Mouse (Mus musculus) midbrain, postnatal 0 days (tissue): ENCODE measurements around the gene Ptpn1. TPM values are rescaled to one million over a fixed set of nuclear protein-coding genes. Genes with fewer than 3 reads are reported as not detected.
A peak's percentile ranks its signal among the peaks of the same experiment; 100 is the strongest.

Experiments used
- ATAC-seq: fragments of 200-750 bp; cut with Nextera tagmentation; 2 replicates; pipeline ENCODE4 v1.8.0; 2017; ENCODE audit warnings: moderate number of reproducible peaks, mild to moderate bottlenecking, moderate TSS enrichment, moderate library complexity; ENCODE audit not compliant: low FRiP score
- DNase-seq: peaks from one replicate; pipeline ENCODE4 v3.0.0-alpha.2; 2015; ENCODE audit warnings: low spot score
- H3K27ac ChIP-seq: fragments of 300-500 bp; sonication (generic); 2 replicates; pipeline ENCODE4 v1.5.1; 2014; ENCODE audit warnings: low read depth, mild to moderate bottlenecking, low read length, mixed read lengths
- H3K27me3 ChIP-seq: fragments of 300-500 bp; sonication (generic); 2 replicates; pipeline ENCODE4 v1.6.1; 2014; ENCODE audit warnings: low read length, control low read depth, mixed read lengths; ENCODE audit not compliant: insufficient read depth
- H3K36me3 ChIP-seq: fragments of 300-500 bp; sonication (generic); 2 replicates; pipeline ENCODE4 v1.6.1; 2014; ENCODE audit warnings: low read length, control low read depth, mixed read lengths; ENCODE audit not compliant: insufficient read depth
- H3K4me1 ChIP-seq: fragments of 300-500 bp; sonication (generic); 2 replicates; pipeline ENCODE4 v1.6.1; 2014; ENCODE audit warnings: mild to moderate bottlenecking, control low read depth, antibody characterized with exemption, low read length, mixed read lengths; ENCODE audit not compliant: insufficient read depth
- H3K4me2 ChIP-seq: fragments of 300-500 bp; sonication (generic); 2 replicates; pipeline ENCODE4 v1.6.1; 2014; ENCODE audit warnings: low read depth, mild to moderate bottlenecking, low read length, mixed read lengths; ENCODE audit not compliant: poor library complexity, severe bottlenecking
- H3K4me3 ChIP-seq: fragments of 300-500 bp; sonication (generic); 2 replicates; pipeline ENCODE4 v1.5.1; 2014; ENCODE audit warnings: low read depth, mild to moderate bottlenecking, low read length, moderate library complexity
- H3K9ac ChIP-seq: fragments of 300-500 bp; sonication (generic); replicated peaks from 2 replicates; pipeline ENCODE4 v1.6.1; 2014; ENCODE audit warnings: mild to moderate bottlenecking, low read length, moderate library complexity, mixed read lengths; ENCODE audit not compliant: poor library complexity, severe bottlenecking
- H3K9me3 ChIP-seq: fragments of 300-500 bp; sonication (generic); 2 replicates; pipeline ENCODE4 v1.6.1; 2016; ENCODE audit warnings: low read length, control low read depth
- CTCF ChIP-seq: IDR thresholded peaks from 2 replicates; pipeline ENCODE4 v1.5.1; 2016; ENCODE audit warnings: antibody characterized with exemption, mild to moderate bottlenecking
- WGBS: fragments of 180-500 bp; shearing (Covaris S2); extraction: QIAGEN DNeasy Blood & Tissue Kit; methylation state at CpG from one replicate; pipeline ENCODE4 v1.1.7; 2014; 5-methylcytosine and 5-hydroxymethylcytosine counted together
- polyA plus RNA-seq: library from polyadenylated mRNA; unstranded; fragments of >200 nt; fragmentation: Nextera tagmentation; extraction: Ambion mirVana; gene quantifications from 2 replicates; pipeline ENCODE4 v1.2.1, GENCODE M21; 2015
- total RNA-seq: library from RNA; depleted of rRNA; stranded (reverse); fragments of >200 nt; gene quantifications from 2 replicates; pipeline ENCODE4 v1.2.3, GENCODE M21; 2014

The Ptpn1 gene
- total and polyA plus RNA-seq, 2 experiments from 2014 or later: 42.7 to 59.1 TPM

- 14% methylated on average over 9 of the region's 9 CpGs for WGBS
- Histone ChIP-seq H3K9ac (no peak overlapping the region), H3K27ac (no peak overlapping the region), H3K27me3 (peaks cover 2% of the 10 kb centered on the region; the same call in 1 of the 2 replicates), H3K4me2 (no peak overlapping the region), H3K9me3 (no peaks in the 10 kb centered on the region), H3K4me1 (no peaks in the 10 kb centered on the region), H3K36me3 (no peaks in the 10 kb centered on the region), H3K4me3 (no peak overlapping the region)
- ATAC-seq (no peak), DNase-seq (peak; percentile 24)
- TF ChIP-seq CTCF: peak; percentile 67
These were observed 39.9 kb upstream of the Ptpn1 start for GRCm38 (mm10) chr2:167891908-167892307.

GRCm38 (mm10) chr2:167893680-167894079 lies 38.2 kb upstream of the Ptpn1 start:
- Histone ChIP-seq H3K36me3 (no peaks in the 10 kb centered on the region), H3K27me3 (peaks cover 4% of the 10 kb centered on the region; the same call in 1 of the 2 replicates), H3K4me3 (no peak overlapping the region), H3K4me1 (no peaks in the 10 kb centered on the region), H3K9me3 (no peaks in the 10 kb centered on the region), H3K4me2 (no peak overlapping the region), H3K27ac (no peak overlapping the region), H3K9ac (no peak overlapping the region)
- TF ChIP-seq CTCF: no peak
- DNase-seq (no peak), ATAC-seq (no peak)
- 61% methylated on average over 10 of the region's 10 CpGs for WGBS

DNA sequence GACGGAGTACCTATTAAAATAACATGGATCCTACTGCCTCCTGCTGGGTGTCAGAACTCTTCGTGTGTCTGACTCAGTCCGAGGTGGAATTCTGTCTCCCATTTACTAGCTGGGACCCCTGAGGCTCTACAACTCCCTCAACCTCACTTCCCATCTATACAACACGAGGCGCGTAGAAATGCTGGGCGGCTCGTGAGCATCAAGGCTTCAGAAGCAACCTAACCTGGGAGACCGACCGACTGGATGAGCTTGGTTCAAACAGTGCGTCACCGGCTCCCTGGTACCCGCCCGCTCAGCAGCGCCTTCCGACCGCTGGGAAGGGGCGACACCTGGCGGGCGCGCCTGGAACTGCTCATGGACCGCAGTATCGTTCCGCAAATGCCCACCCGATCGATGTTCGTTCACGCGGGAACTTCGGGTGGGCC lies 36.9 kb upstream of the Ptpn1 start:
- H3K27ac ChIP-seq: no peak overlapping the region
- peak; percentile 78 for DNase-seq
- peak; percentile 77 for ATAC-seq
- H3K4me1 ChIP-seq: no peaks in the 10 kb centered on the region
- peak overlapping the region; percentile 33 for H3K4me2 ChIP-seq
- no peaks in the 10 kb centered on the region for H3K36me3 ChIP-seq
- no peak overlapping the region for H3K9ac ChIP-seq
- peaks cover 4% of the 10 kb centered on the region; the same call in 1 of the 2 replicates for H3K27me3 ChIP-seq
- peak; percentile 98 for TF ChIP-seq CTCF
- no peak overlapping the region for H3K4me3 ChIP-seq
- H3K9me3 ChIP-seq: no peaks in the 10 kb centered on the region
- WGBS: under 1% methylated on average over 30 of the region's 30 CpGs

GRCm38 (mm10) chr2:167897896-167898295 lies 34.0 kb upstream of the Ptpn1 start:
- DNase-seq: no peak
- no peak overlapping the region for H3K27ac ChIP-seq
- ATAC-seq: no peak
- H3K27me3 ChIP-seq: peaks cover 4% of the 10 kb centered on the region; the same call in 1 of the 2 replicates
- no peak overlapping the region for H3K9ac ChIP-seq
- H3K4me2 ChIP-seq: no peak overlapping the region
- no peaks in the 10 kb centered on the region for H3K36me3 ChIP-seq
- WGBS: 73% methylated on average over 8 of the region's 8 CpGs
- no peaks in the 10 kb centered on the region for H3K4me1 ChIP-seq
- H3K9me3 ChIP-seq: no peaks in the 10 kb centered on the region
- H3K4me3 ChIP-seq: no peak overlapping the region
- TF ChIP-seq CTCF: no peak

DNA sequence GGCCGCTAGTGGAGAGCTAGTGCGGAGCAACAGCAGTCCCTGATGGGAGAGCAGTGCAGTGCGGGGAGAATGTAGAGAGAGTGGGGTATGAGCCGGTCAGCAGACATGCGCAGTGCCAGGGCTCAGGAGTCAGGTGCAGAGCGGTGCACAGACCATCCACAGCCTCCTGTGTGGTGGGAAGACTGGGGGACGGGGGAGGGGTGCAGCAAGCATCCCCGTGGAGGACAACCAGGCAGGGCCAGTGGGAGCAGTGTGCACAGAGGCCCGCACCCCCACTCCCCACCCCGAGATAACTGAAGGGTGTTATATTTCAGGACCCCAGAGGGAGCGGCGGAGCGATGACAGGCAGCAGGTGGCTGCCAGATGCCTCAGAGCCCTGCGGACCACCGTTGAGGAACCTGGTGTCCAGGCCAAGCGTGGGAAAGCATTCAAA lies 31.9 kb upstream of the Ptpn1 start:
- 0 out of 2 replicates have a peak, but pooled peaks have one; percentile 7 for TF ChIP-seq CTCF
- Histone ChIP-seq H3K9ac (no peak overlapping the region), H3K9me3 (no peaks in the 10 kb centered on the region), H3K4me2 (no peak overlapping the region), H3K27ac (no peak overlapping the region), H3K27me3 (0 out of 2 replicates have a peak, but pooled peaks cover 4% of the 10 kb centered on the region), H3K4me3 (no peak overlapping the region), H3K36me3 (no peaks in the 10 kb centered on the region), H3K4me1 (no peaks in the 10 kb centered on the region)
- ATAC-seq (no peak), DNase-seq (no peak)
- WGBS: 39% methylated on average over 16 of the region's 16 CpGs

DNA sequence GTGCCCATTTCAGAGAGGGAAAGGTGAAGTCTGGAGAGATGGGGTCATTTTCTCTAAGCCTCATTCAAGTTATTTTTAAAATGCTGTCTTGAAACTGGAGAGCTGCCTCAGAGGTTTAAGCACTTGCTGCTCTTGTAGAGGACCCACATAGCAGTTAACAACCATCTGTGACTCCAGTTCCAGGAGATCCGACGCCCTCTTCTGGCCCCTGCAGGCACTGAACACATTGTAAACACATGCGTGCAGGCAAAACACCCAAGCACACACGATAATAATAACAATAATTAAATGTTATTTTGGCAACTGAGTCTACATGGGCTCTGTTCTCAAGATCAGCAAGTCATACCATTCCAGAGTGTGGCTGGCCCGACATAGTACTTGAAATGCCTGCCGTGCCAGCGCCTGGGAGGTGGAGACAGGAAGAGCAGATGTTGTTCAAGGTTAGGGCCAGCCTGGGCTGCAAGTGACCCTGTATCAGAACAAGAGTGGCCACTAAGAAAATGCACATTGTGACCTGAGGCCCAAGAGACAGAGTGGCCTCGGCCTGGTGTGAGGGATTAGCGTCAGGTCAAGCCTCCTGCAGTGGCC lies 29.6 kb upstream of the Ptpn1 start:
- no peak overlapping the region for H3K4me2 ChIP-seq
- no peaks in the 10 kb centered on the region for H3K9me3 ChIP-seq
- H3K27ac ChIP-seq: no peak overlapping the region
- DNase-seq (no peak), ATAC-seq (no peak)
- 66% methylated on average over 9 of the region's 9 CpGs for WGBS
- no peak for TF ChIP-seq CTCF
- no peaks in the 10 kb centered on the region for H3K27me3 ChIP-seq
- no peak overlapping the region for H3K4me3 ChIP-seq
- H3K9ac ChIP-seq: no peak overlapping the region; the same call in 1 of the 2 replicates
- no peaks in the 10 kb centered on the region for H3K4me1 ChIP-seq
- no peaks in the 10 kb centered on the region for H3K36me3 ChIP-seq
